Mouse (Mus musculus) right cerebral cortex, postnatal 14 days (tissue): ENCODE data around the gene Fhit.
"Not testable (repeated sequence)": the region's sequence is repeated elsewhere in the genome, so short reads cannot be mapped to it uniquely, and the experiment has no call there.

Experiments
- DNase-seq: peaks from one replicate; pipeline ENCODE4 v3.0.0; 2022

The Fhit gene

GRCm38 (mm10) chr14:10917893-10918803, 243.7 kb downstream of the Fhit start:
- no peak for DNase-seq

- DNase-seq, result no peak
These were observed 253.8 kb downstream of the Fhit start for GRCm38 (mm10) chr14:10908011-10908410.

- DNase-seq, result no peak
These were observed 279.1 kb downstream of the Fhit start for GRCm38 (mm10) chr14:10882759-10883158.

GRCm38 (mm10) chr14:10880749-10881148, 281.1 kb downstream of the Fhit start:
- no peak for DNase-seq

- no peak for DNase-seq
These were observed 287.1 kb downstream of the Fhit start for GRCm38 (mm10) chr14:10874595-10875372.

- DNase-seq, result no peak
These were observed 304.2 kb downstream of the Fhit start for GRCm38 (mm10) chr14:10857606-10858005.

- no peak for DNase-seq
These were observed 309.9 kb downstream of the Fhit start for GRCm38 (mm10) chr14:10851936-10852335.

- DNase-seq, result no peak
These were observed 325.8 kb downstream of the Fhit start for GRCm38 (mm10) chr14:10836001-10836400.

- no peak for DNase-seq
These were observed 337.0 kb downstream of the Fhit start for GRCm38 (mm10) chr14:10824819-10825218.

- no peak for DNase-seq
These were observed 348.3 kb downstream of the Fhit start for GRCm38 (mm10) chr14:10813551-10813950.

- no peak for DNase-seq
These were observed 363.2 kb downstream of the Fhit start for GRCm38 (mm10) chr14:10798489-10799180.

- no peak for DNase-seq
These were observed 364.2 kb downstream of the Fhit start for GRCm38 (mm10) chr14:10797595-10797994.

- no peak for DNase-seq
These were observed 366.2 kb downstream of the Fhit start for GRCm38 (mm10) chr14:10795498-10796075.

- no peak for DNase-seq
These were observed 377.9 kb downstream of the Fhit start for GRCm38 (mm10) chr14:10783929-10784328.

- DNase-seq, result no peak
These were observed 383.1 kb downstream of the Fhit start for GRCm38 (mm10) chr14:10778721-10779120.

GRCm38 (mm10) chr14:10754883-10755282, 407.0 kb downstream of the Fhit start:
- not testable (repeated sequence) for DNase-seq

GRCm38 (mm10) chr14:10738076-10738475, 423.8 kb downstream of the Fhit start:
- no peak for DNase-seq

- peak; percentile 30 for DNase-seq
These were observed 439.3 kb downstream of the Fhit start for GRCm38 (mm10) chr14:10722525-10722924.

- DNase-seq, result no peak
These were observed 448.9 kb downstream of the Fhit start for GRCm38 (mm10) chr14:10712916-10713315.

- peak; percentile 45 for DNase-seq
These were observed 449.3 kb downstream of the Fhit start for GRCm38 (mm10) chr14:10712522-10712881.

GRCm38 (mm10) chr14:10711841-10712521, 449.9 kb downstream of the Fhit start:
- no peak for DNase-seq

- no peak for DNase-seq
These were observed 451.0 kb downstream of the Fhit start for GRCm38 (mm10) chr14:10710796-10711311.
